In the genomic region with DNA sequence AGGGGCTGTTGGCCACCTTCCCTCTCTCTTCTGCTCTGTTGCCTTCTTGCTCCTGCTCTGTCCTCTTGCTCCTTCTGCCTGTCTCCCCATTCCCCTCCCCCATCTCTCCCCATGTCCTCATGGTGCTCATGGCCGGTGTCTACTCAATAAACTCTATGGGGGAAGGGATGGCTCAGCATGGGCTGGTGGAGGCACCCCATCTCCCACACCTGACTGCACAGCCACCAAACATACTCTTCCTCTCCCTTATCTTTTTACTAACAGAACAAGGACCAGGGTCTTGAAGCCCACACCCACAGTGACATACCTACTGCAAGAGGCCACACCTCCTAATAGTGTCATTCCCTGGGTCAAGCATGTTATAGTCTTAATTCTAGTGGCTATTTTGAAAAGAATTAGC, we compare ENCODE assay signal across 14 mouse cellular contexts. TPM values are rescaled to one million over a fixed set of nuclear protein-coding genes. Genes with fewer than 3 reads are reported as not detected.
DNase-seq lines count a peak whose midpoint lies in the region; ATAC-seq and TF ChIP-seq lines count a peak whose summit lies in the region.
"Had no signal": no experiment of that assay in that cellular context is flagged by ENCODE, and none has a peak within 500 bp of the region (broad histone marks: within the 10 kb centered on the region; RNA-seq: fewer than 3 reads in every experiment).

No protein-coding gene starts in this region.

- H3K9ac ChIP-seq in hindbrain, embryonic 13.5 days = 0 out of 2 replicates have a peak overlapping the region, but pooled peaks have one; percentile 15
- H3K9ac ChIP-seq in hindbrain, embryonic 16.5 days (ENCODE audit: low read depth, low read length) = no peak overlapping the region
- no peak overlapping the region for H3K9ac ChIP-seq in CH12.LX (ENCODE audit: insufficient read depth, low read depth)
- H3K9ac ChIP-seq in liver, embryonic 11.5 days (ENCODE audit: low read depth, low read length) = peak overlapping the region; percentile 38; the same call in 1 of the 2 replicates
- H3K9ac ChIP-seq: embryonic facial prominence, embryonic 15.5 days; lung, embryonic 15.5 days; neural tube, embryonic 12.5 days had no signal

- in situ Hi-C loops in CH12.LX (cut with MboI; ENCODE audit: low pct_ligation_motif_present, low pct_unique_long_range_greater_than_20kb, low sequenced_read_pairs) = no loop called here

- peaks cover 17% of the 10 kb centered on the region for H3K4me1 ChIP-seq in hindbrain, embryonic 13.5 days (replicated peaks)
- peaks cover 11% of the 10 kb centered on the region for H3K4me1 ChIP-seq in hindbrain, embryonic 16.5 days (ENCODE audit: control insufficient read depth, insufficient read depth, low read depth, low read length)
- H3K4me1 ChIP-seq in CH12.LX (ENCODE audit: control insufficient read depth in 1 of 2, insufficient read depth in 2 of 2) = peaks cover 3 to 27% of the 10 kb centered on the region in 2 experiments; a peak in 3 of 4 replicates
- peaks cover 28% of the 10 kb centered on the region for H3K4me1 ChIP-seq in liver, embryonic 11.5 days (replicated peaks; ENCODE audit: control insufficient read depth, insufficient read depth, low read length)

- H3K27ac ChIP-seq in hindbrain, embryonic 13.5 days = no peak overlapping the region
- no peak overlapping the region for H3K27ac ChIP-seq in hindbrain, embryonic 16.5 days (ENCODE audit: low read depth, low read length)
- H3K27ac ChIP-seq in CH12.LX (ENCODE audit: insufficient read depth, low read depth) = no peak overlapping the region
- H3K27ac ChIP-seq in liver, embryonic 11.5 days (ENCODE audit: low read depth, low read length) = peak overlapping the region; percentile 83
- H3K27ac ChIP-seq: lung, embryonic 15.5 days; neural tube, embryonic 12.5 days had no signal

- dilution Hi-C loops in CH12.LX (cut with MboI; ENCODE audit: extremely low pct_ligation_motif_present, extremely low pct_unique_long_range_greater_than_20kb, low sequenced_read_pairs) = no loop called here

- H3K27me3 ChIP-seq in hindbrain, embryonic 13.5 days = no peaks in the 10 kb centered on the region
- no peaks in the 10 kb centered on the region for H3K27me3 ChIP-seq in hindbrain, embryonic 16.5 days (replicated peaks; ENCODE audit: control insufficient read depth, insufficient read depth, low read length)
- no peaks in the 10 kb centered on the region for H3K27me3 ChIP-seq in CH12.LX (replicated peaks)
- H3K27me3 ChIP-seq in liver, embryonic 11.5 days (replicated peaks; ENCODE audit: control insufficient read depth, insufficient read depth, low read length) = no peaks in the 10 kb centered on the region
- H3K27me3 ChIP-seq: embryonic facial prominence, embryonic 15.5 days; lung, embryonic 15.5 days; megakaryocyte, embryonic 14.5 days; neural tube, embryonic 12.5 days had no signal

- peak; percentile 33 for DNase-seq in cerebellum, adult 9-10 months
- DNase-seq in cerebellum, postnatal 25 days = no peak
- DNase-seq in CH12.LX (ENCODE audit: extremely low read depth) = no peak
- peak; percentile 33 for DNase-seq in liver, embryonic 11.5 days (ENCODE audit: low spot score)
- DNase-seq in urinary bladder, postnatal 10 days (ENCODE audit: low spot score) = no peak
- DNase-seq in T-cell, adult 2 months (ENCODE audit: low spot score) = no peak
- DNase-seq: gastrocnemius, postnatal 36 days; kidney, adult 18-20 months had no signal

- ATAC-seq in hindbrain, embryonic 13.5 days (ENCODE audit: low FRiP score) = peak; percentile 8
- no peak for ATAC-seq in hindbrain, embryonic 16.5 days
- peak; percentile 59 for ATAC-seq in liver, embryonic 11.5 days (replicated peaks; ENCODE audit: low FRiP score)

- H3K4me3 ChIP-seq in hindbrain, embryonic 13.5 days = no peak overlapping the region
- H3K4me3 ChIP-seq in hindbrain, embryonic 16.5 days (ENCODE audit: low read length) = no peak overlapping the region
- no peak overlapping the region for H3K4me3 ChIP-seq in CH12.LX (replicated peaks in 1 of 3; ENCODE audit: low read depth in 2 of 3, low read length in 2 of 3, poor library complexity in 1 of 3)
- H3K4me3 ChIP-seq in liver, embryonic 11.5 days (ENCODE audit: low read depth, low read length) = no peak overlapping the region
- H3K4me3 ChIP-seq: lung, embryonic 15.5 days; neural tube, embryonic 12.5 days had no signal

- WGBS in hindbrain, embryonic 13.5 days = 96% methylated on average over 1 of the region's 1 CpGs
- 100% methylated on average over 1 of the region's 1 CpGs for WGBS in hindbrain, embryonic 16.5 days
- WGBS in liver, embryonic 11.5 days = 50% methylated on average over 1 of the region's 1 CpGs

- TF ChIP-seq EP300 in CH12.LX (IDR thresholded peaks at IDR 0.05; ENCODE audit: low read length) = no peak

- no peak for TF ChIP-seq CTCF in CH12.LX (conservative IDR thresholded peaks at IDR 0.05 in 1 of 2, IDR thresholded peaks at IDR 0.05 in 1 of 2; ENCODE audit: low read depth in 2 of 2, low read length in 2 of 2)

- H3K36me3 ChIP-seq in hindbrain, embryonic 13.5 days = no peaks in the 10 kb centered on the region
- H3K36me3 ChIP-seq in hindbrain, embryonic 16.5 days (ENCODE audit: control insufficient read depth, insufficient read depth, low read length) = no peaks in the 10 kb centered on the region
- peaks cover 0 to 9% of the 10 kb centered on the region in 2 experiments for H3K36me3 ChIP-seq in CH12.LX (replicated peaks in 1 of 2; ENCODE audit: control insufficient read depth in 1 of 2, insufficient read depth in 1 of 2, low read length in 1 of 2)
- H3K36me3 ChIP-seq in liver, embryonic 11.5 days (ENCODE audit: control insufficient read depth, insufficient read depth, low read length) = no peaks in the 10 kb centered on the region
- H3K36me3 ChIP-seq: embryonic facial prominence, embryonic 15.5 days; lung, embryonic 15.5 days; neural tube, embryonic 12.5 days had no signal

- TF ChIP-seq RAD21 in CH12.LX (IDR thresholded peaks at IDR 0.05; ENCODE audit: low read depth, low read length) = no peak

- no peak for TF ChIP-seq POLR2A in CH12.LX (IDR thresholded peaks at IDR 0.05; ENCODE audit: low read depth, low read length)

- H3K4me2 ChIP-seq in hindbrain, embryonic 13.5 days = no peak overlapping the region
- no peak overlapping the region for H3K4me2 ChIP-seq in hindbrain, embryonic 16.5 days (ENCODE audit: low read length)
- no peak overlapping the region for H3K4me2 ChIP-seq in CH12.LX (ENCODE audit: insufficient read depth, low read depth, poor library complexity, severe bottlenecking)
- peak overlapping the region; percentile 77 for H3K4me2 ChIP-seq in liver, embryonic 11.5 days

- H3K9me3 ChIP-seq in hindbrain, embryonic 13.5 days = no peaks in the 10 kb centered on the region
- H3K9me3 ChIP-seq in hindbrain, embryonic 16.5 days (ENCODE audit: control insufficient read depth, low read length) = no peaks in the 10 kb centered on the region
- no peaks in the 10 kb centered on the region for H3K9me3 ChIP-seq in CH12.LX (replicated peaks; ENCODE audit: low read length)
- H3K9me3 ChIP-seq in liver, embryonic 11.5 days (ENCODE audit: control insufficient read depth, low read length) = no peaks in the 10 kb centered on the region
- H3K9me3 ChIP-seq: embryonic facial prominence, embryonic 15.5 days; lung, embryonic 15.5 days; megakaryocyte, embryonic 14.5 days; neural tube, embryonic 12.5 days had no signal

- H3K79me2 ChIP-seq in CH12.LX (replicated peaks; ENCODE audit: control insufficient read depth, extremely low read depth, insufficient read depth, poor library complexity, severe bottlenecking) = peaks cover 4% of the 10 kb centered on the region

TF ChIP-seq in CH12.LX, 34 proteins besides CTCF, POLR2A, EP300 and RAD21:
- 0 out of 2 replicates have a peak, but pooled peaks have one; percentile 23 for TF ChIP-seq CHD2 (IDR thresholded peaks at IDR 0.05; ENCODE audit: low read length)
- no peak for TF ChIP-seq ZC3H11A (IDR thresholded peaks at IDR 0.05; ENCODE audit: low read depth, low read length)
TF ChIP-seq in CH12.LX: peak in this region for 1.

RNA-seq across cellular contexts. Expression of a gene that starts 26.0 kb away (rescaled TPM):
- 64.5 and 64.6 TPM in 2 replicates for polyA plus RNA-seq in hindbrain, embryonic 13.5 days (2015; fragmentation: Nextera tagmentation; extraction: Ambion mirVana)
- 41.0 and 41.4 TPM in 2 replicates for polyA plus RNA-seq in hindbrain, embryonic 16.5 days (2015; fragmentation: Nextera tagmentation; extraction: Ambion mirVana)
- 9.9 and 12.3 TPM in 2 replicates for total RNA-seq in CH12.LX (2012; rRNA removed)
- 15.5 and 16.5 TPM in 2 replicates for total RNA-seq in CH12.LX (2014; rRNA removed)
- polyA plus RNA-seq in CH12.LX (2012; ENCODE audit: insufficient read length, low read depth) = 23.7 and 26.4 TPM in 2 replicates
- polyA plus RNA-seq in liver, embryonic 11.5 days (2014; fragmentation: Nextera tagmentation; extraction: Ambion mirVana) = 24.1 and 29.2 TPM in 2 replicates

RNA-seq across cellular contexts. Expression of a gene that starts 36.5 kb away (rescaled TPM):
- 20.4 and 22.3 TPM in 2 replicates for polyA plus RNA-seq in hindbrain, embryonic 13.5 days (2015; fragmentation: Nextera tagmentation; extraction: Ambion mirVana)
- 17.1 and 17.5 TPM in 2 replicates for polyA plus RNA-seq in hindbrain, embryonic 16.5 days (2015; fragmentation: Nextera tagmentation; extraction: Ambion mirVana)
- total RNA-seq in CH12.LX (2012; rRNA removed) (23.4 and 32.5 TPM in 2 replicates), CH12.LX (2014; rRNA removed) (63.0 and 63.5 TPM in 2 replicates)
- 26.6 and 30.1 TPM in 2 replicates for polyA plus RNA-seq in CH12.LX (2012; ENCODE audit: insufficient read length, low read depth)
- 38.5 and 41.8 TPM in 2 replicates for polyA plus RNA-seq in liver, embryonic 11.5 days (2014; fragmentation: Nextera tagmentation; extraction: Ambion mirVana)

RNA-seq across cellular contexts. Expression of a gene that starts 44.6 kb away (rescaled TPM):
- polyA plus RNA-seq in hindbrain, embryonic 13.5 days (2015; fragmentation: Nextera tagmentation; extraction: Ambion mirVana) = 252 and 255 TPM in 2 replicates
- polyA plus RNA-seq in hindbrain, embryonic 16.5 days (2015; fragmentation: Nextera tagmentation; extraction: Ambion mirVana) = 190 and 191 TPM in 2 replicates
- 67.4 and 79.5 TPM in 2 replicates for total RNA-seq in CH12.LX (2012; rRNA removed)
- 177 and 208 TPM in 2 replicates for total RNA-seq in CH12.LX (2014; rRNA removed)
- 137 and 154 TPM in 2 replicates for polyA plus RNA-seq in CH12.LX (2012; ENCODE audit: insufficient read length, low read depth)
- polyA plus RNA-seq in liver, embryonic 11.5 days (2014; fragmentation: Nextera tagmentation; extraction: Ambion mirVana) = 195 and 210 TPM in 2 replicates

Comparison
In these comparisons a context has a peak if more than half of its experiments do, and no peak if none do; other contexts are left out.
1. DNase-seq: peak in cerebellum, adult 9-10 months (single experiment) and liver, embryonic 11.5 days (single experiment); none in cerebellum, postnatal 25 days (0 of 2), CH12.LX (single experiment), urinary bladder, postnatal 10 days (single experiment) and T-cell, adult 2 months (single experiment).
2. H3K9ac ChIP-seq: peak in hindbrain, embryonic 13.5 days (single experiment) and liver, embryonic 11.5 days (single experiment); none in hindbrain, embryonic 16.5 days (single experiment) and CH12.LX (single experiment).